Mouse (Mus musculus) gastrocnemius, adult 8-10 months (tissue): ENCODE measurements around the gene Hist2h2bb. TPM values are rescaled to one million over a fixed set of nuclear protein-coding genes. Genes with fewer than 3 reads are reported as not detected.
A peak's percentile ranks its signal among the peaks of the same experiment; 100 is the strongest.
"Not testable (repeated sequence)": the region's sequence is repeated elsewhere in the genome, so short reads cannot be mapped to it uniquely, and the experiment has no call there.

Source experiments
- DNase-seq, 2 experiments: peaks; one replicate each; pipeline ENCODE4 v3.0.0; 2022; ENCODE audit warnings: low spot score in 2 of 2
- total RNA-seq, 4 experiments: library from RNA; stranded (reverse); gene quantifications; 2 replicates each; pipeline ENCODE4 v1.2.4; 2022

The Hist2h2bb gene
- total RNA-seq, 4 experiments from 2014 or later = 18.8 to 38.2 (median 24.3) TPM

DNA sequence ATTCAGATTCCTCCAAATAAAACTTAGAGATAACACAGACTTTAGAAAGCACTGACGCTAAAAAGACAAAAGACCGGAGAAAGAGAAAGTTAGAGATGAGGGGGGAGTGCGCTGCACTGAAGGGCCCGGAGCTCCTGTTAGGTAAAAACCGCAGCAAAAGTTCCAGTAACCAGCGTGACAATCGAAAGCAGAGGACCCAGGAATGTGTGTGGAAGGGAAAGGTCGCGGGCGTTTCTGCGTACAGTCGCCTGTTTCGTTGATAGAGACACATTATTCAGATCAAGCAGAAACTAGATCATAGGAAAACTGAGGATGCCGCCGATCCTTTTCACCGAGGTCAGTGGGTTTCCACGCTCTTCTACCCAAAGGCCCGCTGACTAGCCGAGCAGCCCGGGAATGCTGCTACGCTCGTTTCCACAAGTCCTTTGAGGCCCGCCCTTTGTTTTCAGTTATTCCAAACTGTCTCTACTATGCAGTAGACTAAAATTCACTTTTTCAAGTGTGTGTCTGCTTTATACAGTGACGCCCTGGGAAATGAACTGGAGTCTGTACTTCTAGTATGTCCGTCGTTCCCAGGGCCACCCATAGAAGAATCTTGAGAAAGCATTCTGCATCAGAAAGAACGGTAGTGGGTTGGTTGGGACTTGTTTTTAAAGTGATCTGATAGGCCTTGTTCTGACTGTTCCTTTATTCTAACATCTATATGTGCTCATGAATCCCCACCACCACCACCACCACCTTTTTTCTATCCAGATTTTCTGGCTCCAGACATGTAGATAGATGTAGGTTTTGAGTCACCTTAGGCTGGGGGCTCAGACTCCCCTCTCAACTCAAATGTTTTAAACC, 5.8 kb upstream of the Hist2h2bb start:
- peak; percentile 25 to 27 for DNase-seq

DNA sequence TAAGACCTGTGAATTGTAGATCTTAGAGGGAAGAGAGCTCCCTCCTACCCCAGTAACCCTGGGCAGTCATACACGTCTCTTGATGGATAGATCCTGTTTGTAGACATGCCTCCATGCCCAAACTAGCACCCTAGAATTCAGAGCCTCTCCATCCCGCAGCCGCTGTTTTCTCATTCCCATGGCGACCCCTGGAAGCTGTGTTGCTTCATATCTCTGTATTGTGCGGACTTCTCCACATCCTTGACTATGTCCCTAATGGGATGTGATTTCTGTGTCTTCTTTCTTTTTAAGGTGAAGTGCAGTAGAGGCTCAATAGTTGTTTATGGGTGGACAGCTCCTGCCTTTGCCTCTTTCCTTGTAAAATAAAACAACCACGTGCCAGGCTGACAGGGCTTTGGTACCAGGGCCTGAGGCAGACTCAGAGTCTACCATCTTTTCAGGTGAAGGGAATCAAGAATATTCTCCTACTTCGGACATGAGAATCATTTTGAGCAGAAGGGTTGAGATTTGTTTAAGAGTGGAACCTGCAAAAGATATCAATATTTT, 5.1 kb upstream of the Hist2h2bb start:
- DNase-seq = no peak

GRCm38 (mm10) chr3:96266132-96266710, 3.3 kb upstream of the Hist2h2bb start:
- DNase-seq = no peak

DNA sequence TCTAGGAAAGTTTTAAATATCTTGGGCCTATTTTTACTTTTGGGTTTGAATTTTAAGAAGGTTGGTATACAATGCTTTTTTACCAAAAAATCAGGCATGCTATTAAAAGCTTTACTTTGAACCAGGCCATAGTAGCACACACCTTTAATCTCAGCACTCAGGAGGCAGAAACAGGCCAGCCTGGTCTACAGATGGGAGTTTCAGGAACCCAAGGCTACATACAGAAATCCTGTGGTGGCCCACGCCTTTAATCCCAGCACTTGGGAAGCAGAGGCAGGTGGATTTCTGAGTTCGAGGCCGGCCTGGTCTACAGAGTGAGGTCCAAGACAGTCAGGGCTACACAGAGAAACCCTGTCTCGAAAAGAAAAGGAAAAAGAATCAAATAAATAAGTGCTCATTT, 2.0 kb upstream of the Hist2h2bb start:
- DNase-seq = no peak

- DNase-seq = peak; percentile 46 to 62
Observed at GRCm38 (mm10) chr3:96268051-96268775, 1.3 kb upstream of the Hist2h2bb start, which contains the start of gene Hist2h3b. Hist2h3b (plus strand) TSS chr3:96268654.

DNA sequence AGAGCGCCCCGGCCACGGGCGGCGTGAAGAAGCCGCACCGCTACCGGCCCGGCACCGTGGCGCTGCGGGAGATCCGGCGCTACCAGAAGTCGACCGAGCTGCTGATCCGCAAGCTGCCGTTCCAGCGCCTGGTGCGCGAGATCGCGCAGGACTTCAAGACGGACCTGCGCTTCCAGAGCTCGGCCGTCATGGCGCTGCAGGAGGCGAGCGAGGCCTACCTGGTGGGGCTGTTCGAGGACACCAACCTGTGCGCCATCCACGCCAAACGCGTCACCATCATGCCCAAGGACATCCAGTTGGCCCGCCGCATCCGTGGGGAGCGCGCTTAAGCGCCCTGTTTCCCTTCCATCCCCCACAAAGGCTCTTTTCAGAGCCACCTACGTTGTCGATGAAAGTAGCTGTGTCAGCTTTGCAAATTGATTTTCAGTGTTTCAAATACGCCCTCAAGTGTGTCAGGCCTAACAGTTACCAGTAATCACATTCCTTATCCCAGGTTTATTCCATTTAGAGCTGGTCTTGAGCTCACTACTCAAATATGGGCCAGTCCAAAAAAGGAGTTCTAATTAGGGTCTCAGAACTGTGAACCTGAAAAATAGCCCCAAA, 675 bp upstream of the Hist2h2bb start:
- not testable (repeated sequence) for DNase-seq

GRCm38 (mm10) chr3:96273591-96274465, 4.3 kb downstream of the Hist2h2bb start:
- no peak for DNase-seq

DNA sequence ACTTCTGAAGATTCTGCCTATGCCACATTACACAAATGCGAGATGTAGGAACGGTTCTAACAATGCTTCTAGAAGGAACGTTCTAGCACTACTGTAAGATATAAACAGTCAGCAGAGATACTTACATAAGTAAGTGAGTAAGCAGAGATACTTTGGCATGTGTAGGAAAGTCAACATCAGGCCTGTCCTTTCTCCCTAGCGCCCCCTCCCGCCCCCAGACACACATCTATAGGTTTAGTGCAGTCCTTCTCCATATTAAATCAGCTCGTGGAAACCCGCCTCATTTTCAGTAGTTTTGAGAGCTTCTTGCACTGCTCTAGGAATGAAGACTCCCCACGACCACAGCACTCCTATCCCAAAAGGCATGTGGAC, 7.9 kb downstream of the Hist2h2bb start:
- no peak for DNase-seq

GRCm38 (mm10) chr3:96277800-96278624, 8.5 kb downstream of the Hist2h2bb start:
- DNase-seq = peak; percentile 78 to 87

GRCm38 (mm10) chr3:96280660-96281059, 11.1 kb downstream of the Hist2h2bb start:
- no peak for DNase-seq

DNA sequence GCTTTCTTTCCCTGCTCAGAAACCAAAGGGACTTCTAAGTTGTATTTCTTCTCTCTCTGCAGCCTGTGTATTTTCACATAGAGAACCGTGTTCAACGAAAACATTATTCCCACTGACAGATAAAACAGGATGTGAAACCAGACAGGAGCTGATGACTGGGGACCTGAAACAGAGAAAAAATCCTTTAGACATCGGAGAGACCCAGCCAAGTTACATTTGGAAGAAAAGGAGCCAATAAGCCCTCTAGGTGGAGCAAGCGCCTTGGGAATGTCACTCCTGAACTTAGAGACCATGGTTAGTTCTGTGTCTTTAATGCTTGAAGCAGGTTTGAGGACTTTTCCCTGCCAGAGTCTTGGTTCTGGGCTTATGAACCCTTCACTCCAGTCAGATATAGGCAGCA, 14.9 kb downstream of the Hist2h2bb start:
- no peak for DNase-seq

- DNase-seq = not testable (repeated sequence)
Observed at GRCm38 (mm10) chr3:96287334-96287733, 17.8 kb downstream of the Hist2h2bb start.

- DNase-seq = no peak
Observed at GRCm38 (mm10) chr3:96289201-96289600, 19.6 kb downstream of the Hist2h2bb start.

DNA sequence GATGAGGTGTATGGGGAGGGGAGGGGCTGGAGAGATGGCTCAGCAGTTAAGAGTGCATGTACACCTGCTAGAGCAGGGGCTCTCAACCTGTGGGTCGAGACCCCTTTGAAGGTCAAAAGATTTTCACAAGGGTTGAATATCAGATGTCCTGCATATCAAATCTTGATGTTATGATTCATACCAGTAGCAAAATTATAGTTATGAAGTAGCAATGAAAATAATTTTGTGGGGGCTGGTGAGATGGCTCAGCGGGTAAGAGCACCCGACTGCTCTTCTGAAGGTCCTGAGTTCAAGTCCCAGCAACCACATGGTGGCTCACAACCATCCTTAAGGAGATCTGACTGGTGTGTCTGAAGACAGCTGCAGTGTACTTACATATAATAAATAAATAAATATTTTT, 21.2 kb downstream of the Hist2h2bb start:
- not testable (repeated sequence) for DNase-seq

DNA sequence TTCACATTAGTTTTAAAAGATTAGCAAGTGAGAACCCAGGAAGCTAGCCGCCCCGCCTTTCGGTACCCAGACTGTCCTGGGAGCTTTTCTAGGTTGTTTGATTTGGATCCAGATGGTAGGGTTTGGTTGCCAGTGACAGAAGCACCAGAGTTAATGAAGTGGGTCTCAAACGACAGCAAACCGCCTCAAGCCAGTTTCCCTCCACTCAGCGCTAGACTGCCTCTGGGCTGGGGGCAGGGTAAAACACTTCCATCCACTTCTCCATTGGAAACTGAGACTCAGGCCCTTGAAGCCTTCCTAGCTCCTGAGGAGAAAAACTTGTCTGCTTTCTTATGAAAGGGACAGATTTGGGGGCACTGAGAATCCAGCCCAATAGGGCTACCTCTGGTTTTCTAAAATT, 23.1 kb downstream of the Hist2h2bb start:
- DNase-seq = no peak

DNA sequence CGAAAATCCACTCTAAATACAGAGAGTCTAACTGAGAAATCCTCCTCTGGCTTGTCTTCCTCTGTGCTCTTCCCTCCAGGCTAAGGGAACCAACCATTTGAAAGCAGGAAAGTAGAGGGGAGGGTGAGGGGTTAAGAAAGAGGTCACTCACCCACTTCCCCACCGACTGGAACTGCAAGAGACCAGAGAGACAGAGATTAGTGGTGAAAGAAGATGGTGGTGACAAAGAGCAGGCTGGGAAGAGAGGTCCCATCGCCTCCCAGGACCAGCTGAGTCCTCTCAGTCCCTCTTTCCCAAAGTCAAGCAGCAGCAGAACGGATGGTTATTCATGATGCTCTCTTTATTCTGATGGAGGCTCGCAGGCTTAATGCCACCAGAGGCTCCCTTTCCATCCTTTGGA, 23.8 kb downstream of the Hist2h2bb start:
- DNase-seq = no peak

GRCm38 (mm10) chr3:96293787-96294186, 24.2 kb downstream of the Hist2h2bb start, which contains the start of gene Fcgr1:
Fcgr1 (minus strand) TSS chr3:96293969.
- no peak for DNase-seq

GRCm38 (mm10) chr3:96298360-96298759, 28.8 kb downstream of the Hist2h2bb start:
- DNase-seq = no peak

DNA sequence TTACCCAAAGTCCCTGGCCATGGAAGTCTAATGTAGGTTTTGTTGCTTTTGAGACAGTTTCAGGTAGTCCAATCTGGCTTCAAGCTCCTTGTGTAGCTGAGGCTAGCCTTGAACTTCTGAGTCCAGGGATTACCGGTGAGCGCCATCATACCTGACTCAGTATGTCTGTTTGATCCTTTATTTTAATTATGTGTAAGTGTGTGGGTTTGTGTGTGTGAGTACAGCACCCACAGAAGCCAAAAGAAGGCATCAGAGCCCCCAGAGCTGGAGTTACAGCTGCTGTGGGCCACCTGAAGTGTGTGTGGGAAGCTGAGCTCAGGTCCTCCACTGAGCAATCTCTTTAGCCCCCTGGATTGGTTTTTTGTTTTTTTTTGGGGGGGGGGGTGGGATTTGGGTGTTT, 30.0 kb downstream of the Hist2h2bb start:
- no peak for DNase-seq
